Mouse (Mus musculus) embryonic fibroblast, embryonic 13.5 days (primary cell): ENCODE results near the gene Sfmbt1. TPM values are rescaled to one million over a fixed set of nuclear protein-coding genes. Genes with fewer than 3 reads are reported as not detected.

ENCODE experiments used
- H3K27ac ChIP-seq: 2 replicates; pipeline ENCODE4 v1.5.1; 2012; ENCODE audit warnings: low read length, control low read depth, inconsistent platforms; ENCODE audit not compliant: insufficient read depth
- H3K4me1 ChIP-seq: 2 replicates; pipeline ENCODE4 v1.6.1; 2011; ENCODE audit warnings: low read length; ENCODE audit not compliant: control insufficient read depth, insufficient read depth
- H3K4me3 ChIP-seq: 2 replicates; pipeline ENCODE4 v1.5.1; 2011; ENCODE audit warnings: mild to moderate bottlenecking, control low read depth, low read length; ENCODE audit not compliant: insufficient read depth
- CTCF ChIP-seq: IDR thresholded peaks from 2 replicates; pipeline ENCODE4 v1.5.1; 2011; ENCODE audit warnings: mild to moderate bottlenecking, control low read depth, low read length, moderate library complexity, borderline replicate concordance; ENCODE audit not compliant: insufficient read depth
- POLR2A ChIP-seq: IDR thresholded peaks from 2 replicates; pipeline ENCODE4 v1.6.1; 2011; ENCODE audit warnings: low read depth, mild to moderate bottlenecking, control low read depth, low read length, moderate library complexity
- polyA plus RNA-seq: library from polyadenylated mRNA; stranded (reverse); fragments of >200 nt; gene quantifications from 2 replicates; pipeline ENCODE4 v1.2.4, GENCODE M21; 2011; ENCODE audit warnings: low read depth; ENCODE audit not compliant: missing spikeins, insufficient read length

The Sfmbt1 gene
- polyA plus RNA-seq, 1 experiment = 9.6 TPM

- Histone ChIP-seq H3K4me3 (no peak overlapping the region), H3K27ac (no peak overlapping the region), H3K4me1 (no peaks in the 10 kb centered on the region)
- TF ChIP-seq CTCF (no peak), POLR2A (no peak)
These were observed 22.2 kb upstream of the Sfmbt1 start for GRCm38 (mm10) chr14:30692439-30692838.

DNA sequence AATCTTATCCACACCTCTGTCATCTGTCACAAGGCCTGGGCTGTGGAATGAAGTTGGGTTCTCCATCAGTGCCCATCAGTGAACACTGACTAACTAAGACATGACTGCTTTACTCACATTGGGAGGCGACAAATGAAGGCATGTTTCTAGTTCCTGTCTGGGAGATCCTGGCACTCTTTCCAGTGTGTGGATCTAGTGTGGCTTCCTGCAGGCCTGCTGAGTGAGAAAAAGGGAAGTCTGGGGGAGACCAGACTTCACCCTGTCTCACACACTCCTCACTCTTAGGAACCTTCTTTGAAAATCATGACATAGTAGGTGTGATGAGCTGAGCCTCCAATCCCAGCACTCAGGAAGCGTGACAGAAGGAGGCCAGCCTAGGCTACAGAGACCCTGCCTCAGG, 19.9 kb upstream of the Sfmbt1 start:
- no peak overlapping the region for H3K27ac ChIP-seq
- TF ChIP-seq CTCF (no peak), POLR2A (no peak)
- no peaks in the 10 kb centered on the region for H3K4me1 ChIP-seq
- no peak overlapping the region for H3K4me3 ChIP-seq

DNA sequence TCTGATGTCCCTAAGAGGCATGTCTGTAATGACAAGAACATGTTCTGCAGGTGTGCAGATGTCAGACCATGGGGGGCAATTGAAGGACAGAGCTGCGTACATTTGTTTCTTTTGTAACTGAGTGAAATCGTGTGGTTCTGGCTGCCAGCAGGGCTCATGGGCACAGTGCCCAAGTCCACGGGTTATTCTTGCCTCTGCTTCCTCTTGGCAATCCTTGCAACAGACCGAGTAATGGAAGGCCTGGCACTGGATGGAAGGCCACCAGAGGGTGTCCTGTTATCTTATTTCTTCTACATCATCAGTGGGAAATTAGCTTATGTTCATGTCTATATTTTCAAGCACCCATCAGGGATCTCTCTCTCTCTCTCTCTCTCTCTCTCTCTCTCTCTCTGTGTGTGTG, 19.0 kb upstream of the Sfmbt1 start:
- Histone ChIP-seq H3K4me1 (no peaks in the 10 kb centered on the region), H3K27ac (no peak overlapping the region), H3K4me3 (no peak overlapping the region)
- TF ChIP-seq CTCF = no peak
- no peak for TF ChIP-seq POLR2A

- H3K4me3 ChIP-seq = no peak overlapping the region
- H3K4me1 ChIP-seq = no peaks in the 10 kb centered on the region
- no peak overlapping the region for H3K27ac ChIP-seq
- no peak for TF ChIP-seq POLR2A
- TF ChIP-seq CTCF = no peak
These were observed 17.1 kb upstream of the Sfmbt1 start for GRCm38 (mm10) chr14:30697407-30698052.

DNA sequence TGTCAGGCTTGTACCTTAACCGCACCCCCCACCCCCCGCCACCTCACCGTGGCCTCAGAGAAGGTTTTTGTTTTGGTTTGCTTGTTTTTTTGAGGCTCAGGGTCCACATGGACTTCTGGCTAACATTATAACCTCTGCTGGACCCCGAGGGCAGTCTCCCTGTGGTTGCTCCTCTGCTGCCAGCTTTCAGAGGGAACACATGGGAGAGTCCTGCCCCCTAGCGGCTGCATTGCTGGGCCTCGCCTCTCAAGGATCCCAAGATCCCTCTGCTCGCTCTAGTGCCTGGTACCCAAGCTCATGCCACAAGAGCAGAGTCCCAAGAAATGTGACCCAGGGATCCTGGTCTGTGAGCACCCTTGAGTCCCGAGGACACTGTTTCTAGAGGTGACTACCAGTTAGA, 15.0 kb upstream of the Sfmbt1 start:
- Histone ChIP-seq H3K4me3 (no peak overlapping the region), H3K27ac (no peak overlapping the region), H3K4me1 (no peaks in the 10 kb centered on the region)
- TF ChIP-seq POLR2A (no peak), CTCF (peak; percentile 64)

DNA sequence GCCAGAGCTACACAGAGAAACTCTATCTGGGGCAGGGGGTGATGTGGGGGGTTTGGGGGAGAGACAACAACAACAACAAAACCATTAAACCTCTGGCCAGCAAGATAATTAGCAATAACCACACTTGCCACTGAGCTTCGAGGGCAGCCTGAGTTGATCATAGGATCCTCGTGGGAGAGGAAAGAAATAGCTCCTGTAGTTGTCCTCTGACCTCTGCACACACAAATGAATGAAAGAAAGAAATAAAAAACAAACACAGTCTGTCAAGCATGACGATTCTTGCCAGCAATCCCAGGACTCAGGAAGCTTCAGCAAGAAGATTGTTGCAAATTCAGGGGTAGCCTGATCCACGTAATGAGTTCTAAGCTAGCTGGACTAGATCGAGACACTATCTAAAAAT, 12.1 kb upstream of the Sfmbt1 start:
- Histone ChIP-seq H3K4me1 (no peaks in the 10 kb centered on the region), H3K27ac (no peak overlapping the region), H3K4me3 (no peak overlapping the region)
- TF ChIP-seq CTCF (no peak), POLR2A (no peak)

GRCm38 (mm10) chr14:30703079-30703478, 11.6 kb upstream of the Sfmbt1 start:
- no peak overlapping the region for H3K4me3 ChIP-seq
- no peak overlapping the region for H3K27ac ChIP-seq
- TF ChIP-seq POLR2A (no peak), CTCF (no peak)
- no peaks in the 10 kb centered on the region for H3K4me1 ChIP-seq

DNA sequence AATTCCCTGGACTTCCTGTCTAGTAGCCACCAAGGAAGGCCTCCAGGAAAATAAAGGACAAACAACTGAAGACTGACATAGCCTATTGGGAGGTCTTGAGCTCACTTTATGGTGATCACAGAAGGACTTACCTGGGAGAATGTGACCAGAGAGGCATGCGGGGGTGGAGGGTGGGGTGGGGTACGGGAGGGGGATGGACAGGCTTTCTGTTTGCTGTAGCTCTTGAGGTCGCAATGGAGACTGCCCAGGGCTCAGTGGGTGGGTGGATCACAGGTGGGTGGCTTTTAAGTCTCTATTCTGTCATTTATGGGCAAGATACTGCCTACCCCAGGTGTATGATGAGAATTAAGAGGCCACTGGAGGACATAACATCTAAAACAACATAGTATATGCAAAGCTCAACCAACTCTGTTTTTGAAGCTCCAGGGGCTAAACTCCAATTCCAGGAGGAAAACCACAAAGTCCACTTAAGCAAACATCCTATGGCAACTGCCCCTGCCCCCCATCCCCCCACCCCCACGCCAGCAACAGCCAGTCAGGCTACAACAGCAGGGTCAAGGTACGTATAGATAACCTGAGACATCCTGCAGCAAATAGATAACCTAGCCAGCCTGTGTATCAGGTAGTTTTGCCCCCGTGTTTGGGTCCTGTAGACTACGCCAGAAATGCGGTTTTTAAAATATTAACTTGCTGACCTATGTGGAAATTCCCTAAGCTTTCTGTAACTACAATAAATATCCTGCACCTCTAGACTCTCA, 10.4 kb upstream of the Sfmbt1 start:
- TF ChIP-seq CTCF (no peak), POLR2A (no peak)
- H3K27ac ChIP-seq = no peak overlapping the region
- no peak overlapping the region for H3K4me3 ChIP-seq
- H3K4me1 ChIP-seq = no peaks in the 10 kb centered on the region

GRCm38 (mm10) chr14:30711892-30712291, 2.8 kb upstream of the Sfmbt1 start:
- Histone ChIP-seq H3K4me1 (no peaks in the 10 kb centered on the region), H3K27ac (no peak overlapping the region), H3K4me3 (no peak overlapping the region)
- TF ChIP-seq CTCF (no peak), POLR2A (no peak)

DNA sequence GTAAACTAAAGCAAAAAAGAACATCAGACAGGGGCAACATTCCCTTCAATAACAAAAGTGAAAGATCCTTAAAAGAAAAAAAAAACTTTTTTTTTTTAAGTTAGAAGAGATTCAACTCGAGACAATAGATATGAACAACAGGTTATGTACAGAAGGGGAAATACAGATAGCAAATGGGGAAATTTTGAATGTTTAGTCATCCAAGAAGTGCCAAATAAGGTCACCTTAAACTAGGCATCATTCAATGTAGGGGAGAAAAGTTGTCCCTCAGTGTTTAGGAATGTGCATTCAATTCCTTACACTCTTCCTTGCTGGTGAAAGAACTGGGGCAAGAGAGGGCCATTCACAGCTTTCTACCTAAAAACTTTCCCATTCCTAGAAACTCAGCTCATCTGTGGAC, 880 bp upstream of the Sfmbt1 start:
- TF ChIP-seq POLR2A (no peak), CTCF (no peak)

DNA sequence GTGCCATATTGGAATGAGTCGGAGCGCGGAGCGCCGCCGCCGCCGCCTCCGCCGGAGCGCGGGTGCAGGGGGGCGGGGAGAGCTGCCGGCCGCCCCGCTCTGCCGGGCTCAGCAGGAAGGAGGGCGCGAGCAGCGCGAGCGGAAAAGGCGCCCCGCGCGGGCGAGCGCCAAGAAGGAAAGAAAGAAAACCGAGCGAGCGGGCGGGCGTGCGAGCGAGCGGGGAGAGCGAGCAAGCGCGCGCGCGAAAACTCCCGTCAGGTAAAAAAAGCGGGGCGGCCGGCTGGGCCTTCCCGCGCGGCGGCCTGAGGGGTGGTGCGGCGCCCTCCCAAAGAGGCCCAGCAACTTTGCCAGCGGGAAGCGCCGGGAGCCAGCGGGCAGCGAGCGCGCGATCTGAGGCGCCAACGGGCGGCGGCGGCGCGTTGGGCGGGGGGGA, 985 bp downstream of the Sfmbt1 start:
- TF ChIP-seq POLR2A (no peak), CTCF (no peak)
- peak overlapping the region; percentile 81 for H3K4me3 ChIP-seq
- H3K27ac ChIP-seq = no peak overlapping the region
- no peaks in the 10 kb centered on the region for H3K4me1 ChIP-seq

More for the DNA sequence above, 880 bp upstream of the Sfmbt1 start:
- no peak overlapping the region for H3K27ac ChIP-seq
- no peak overlapping the region for H3K4me3 ChIP-seq
- H3K4me1 ChIP-seq = no peaks in the 10 kb centered on the region
